Mouse (Mus musculus): ENCODE data around the gene 1810010H24Rik.
"Not testable (repeated sequence)": the region's sequence is repeated elsewhere in the genome, so short reads cannot be mapped to it uniquely, and the experiment has no call there.

The 1810010H24Rik gene

GRCm38 (mm10) chr11:107044321-107044720 lies 18.8 kb downstream of the 1810010H24Rik start:
- peak; percentile 77 for DNase-seq (ENCODE audit: low spot score)

DNA sequence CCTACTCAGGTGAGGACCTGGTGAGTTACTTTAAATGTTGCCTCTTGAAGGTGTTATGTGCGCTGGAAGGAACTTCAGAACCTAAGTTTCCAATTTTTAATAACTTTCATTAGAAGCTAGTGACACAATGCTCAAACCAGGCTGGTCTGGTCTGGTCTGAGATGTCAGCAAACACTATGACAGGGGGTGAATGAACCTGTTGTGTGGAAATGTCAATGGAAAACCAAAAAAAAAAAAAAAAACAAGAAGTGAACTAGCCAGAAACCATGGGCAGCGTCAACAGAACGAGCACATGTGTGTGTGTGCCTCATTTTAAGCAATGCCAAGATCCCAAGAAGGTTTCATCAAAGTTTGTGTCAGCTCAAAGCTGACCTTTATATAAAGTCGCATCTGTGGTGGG lies 20.1 kb downstream of the 1810010H24Rik start:
- no peak for DNase-seq (ENCODE audit: low spot score)

GRCm38 (mm10) chr11:107046766-107047620 lies 21.5 kb downstream of the 1810010H24Rik start:
- DNase-seq (ENCODE audit: low spot score), result no peak

GRCm38 (mm10) chr11:107054870-107055269 lies 29.4 kb downstream of the 1810010H24Rik start:
- no peak for DNase-seq (ENCODE audit: low spot score)

GRCm38 (mm10) chr11:107057391-107057790 lies 31.9 kb downstream of the 1810010H24Rik start:
- no peak for DNase-seq (ENCODE audit: low spot score)

DNA sequence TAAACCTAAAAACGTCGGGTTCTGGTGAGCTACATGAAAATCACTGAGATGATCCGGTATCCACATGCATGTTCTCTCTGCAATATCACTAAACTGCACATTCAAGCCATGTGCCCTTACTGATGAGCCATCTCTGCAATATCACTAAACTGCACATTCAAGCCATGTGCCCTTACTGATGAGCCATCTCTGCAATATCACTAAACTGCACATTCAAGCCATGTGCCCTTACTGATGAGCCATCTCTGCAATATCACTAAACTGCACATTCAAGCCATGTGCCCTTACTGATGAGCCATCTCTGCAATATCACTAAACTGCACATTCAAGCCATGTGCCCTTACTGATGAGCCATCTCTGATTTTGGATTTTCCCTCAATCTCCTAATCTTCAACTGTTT lies 34.2 kb downstream of the 1810010H24Rik start:
- not testable (repeated sequence) for DNase-seq (ENCODE audit: low spot score)

- no peak for DNase-seq (ENCODE audit: low spot score)
Observed at GRCm38 (mm10) chr11:107060941-107061340, 35.5 kb downstream of the 1810010H24Rik start.

DNA sequence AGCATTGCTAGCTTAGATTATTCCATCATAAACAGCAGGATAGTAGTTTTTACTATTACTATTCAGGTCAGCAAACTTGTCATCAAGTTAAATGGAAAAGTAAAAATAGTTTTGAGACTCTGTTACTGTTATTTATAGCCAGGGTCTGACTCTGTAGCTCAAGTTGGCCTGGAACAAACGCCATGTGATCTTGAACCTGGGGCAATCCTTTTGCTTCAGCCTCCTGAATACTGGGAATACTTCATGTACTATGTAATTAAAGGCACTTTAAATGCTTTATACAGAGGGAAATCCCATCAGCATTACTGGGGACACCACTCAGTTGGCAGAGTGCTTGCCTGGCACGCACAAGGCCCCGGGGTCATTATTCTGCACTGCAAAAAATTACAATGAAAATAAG lies 37.6 kb downstream of the 1810010H24Rik start:
- DNase-seq (ENCODE audit: low spot score), result no peak

- no peak for DNase-seq (ENCODE audit: low spot score)
Observed at GRCm38 (mm10) chr11:107064590-107064989, 39.1 kb downstream of the 1810010H24Rik start.

DNA sequence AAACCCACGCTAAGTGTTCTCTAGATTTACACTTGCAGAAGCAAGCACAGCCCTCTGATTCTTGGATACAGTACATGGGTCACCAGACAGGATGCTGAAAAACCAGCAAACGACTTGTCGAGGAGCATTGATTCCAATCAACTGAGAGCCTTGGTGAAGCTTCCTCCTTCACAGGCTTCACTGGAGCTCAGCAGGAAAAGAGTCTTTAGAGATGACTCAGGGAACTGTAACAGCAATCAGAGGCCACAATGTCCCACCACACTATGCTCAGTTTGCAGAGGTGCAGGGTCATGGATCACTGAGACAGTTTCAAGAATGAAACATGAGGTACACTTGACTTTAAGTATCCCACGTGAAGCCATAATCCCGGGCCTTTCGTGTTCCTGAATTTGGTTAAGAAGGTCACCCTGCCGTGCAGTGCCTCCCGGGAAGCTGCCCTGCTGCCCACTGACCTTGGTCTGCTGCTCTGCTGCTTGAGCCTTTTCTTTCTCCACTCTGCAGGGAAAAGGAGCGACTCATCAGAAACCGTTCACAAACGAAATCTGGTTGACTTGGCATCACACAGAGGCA lies 39.8 kb downstream of the 1810010H24Rik start:
- no peak for DNase-seq (ENCODE audit: low spot score)

Data from MN1 (cell line).